Mouse (Mus musculus) kidney, postnatal 4 days (tissue): ENCODE measurements around the gene Ccdc82.

Source experiments
- DNase-seq, 2 experiments: peaks; one replicate each; pipeline ENCODE4 v3.0.0; 2021; ENCODE audit warnings: mixed read lengths in 2 of 2

Ccdc82 gene

DNA sequence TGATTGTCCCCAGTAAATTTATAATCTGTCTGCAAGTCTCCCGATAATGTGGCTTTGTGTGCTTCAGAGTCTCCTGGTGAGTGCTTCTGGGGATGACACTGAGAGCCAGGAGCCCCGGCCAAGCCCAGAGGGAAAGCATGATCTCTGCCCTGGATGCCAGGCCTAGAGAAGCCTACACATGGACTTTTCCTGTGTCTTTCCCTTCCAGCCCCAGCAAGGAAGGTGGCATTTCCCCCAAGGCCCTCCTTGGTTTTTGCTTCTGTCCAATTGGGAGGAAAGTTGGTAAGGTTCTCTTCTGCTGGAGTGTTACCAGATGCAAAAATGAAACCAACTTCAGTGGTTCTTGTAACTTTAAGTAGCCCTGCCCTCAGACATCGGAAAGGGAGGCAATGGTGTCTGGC is 53.3 kb downstream of the Ccdc82 start:
- DNase-seq = peak in 1 of 2 experiments; percentile 30

DNA sequence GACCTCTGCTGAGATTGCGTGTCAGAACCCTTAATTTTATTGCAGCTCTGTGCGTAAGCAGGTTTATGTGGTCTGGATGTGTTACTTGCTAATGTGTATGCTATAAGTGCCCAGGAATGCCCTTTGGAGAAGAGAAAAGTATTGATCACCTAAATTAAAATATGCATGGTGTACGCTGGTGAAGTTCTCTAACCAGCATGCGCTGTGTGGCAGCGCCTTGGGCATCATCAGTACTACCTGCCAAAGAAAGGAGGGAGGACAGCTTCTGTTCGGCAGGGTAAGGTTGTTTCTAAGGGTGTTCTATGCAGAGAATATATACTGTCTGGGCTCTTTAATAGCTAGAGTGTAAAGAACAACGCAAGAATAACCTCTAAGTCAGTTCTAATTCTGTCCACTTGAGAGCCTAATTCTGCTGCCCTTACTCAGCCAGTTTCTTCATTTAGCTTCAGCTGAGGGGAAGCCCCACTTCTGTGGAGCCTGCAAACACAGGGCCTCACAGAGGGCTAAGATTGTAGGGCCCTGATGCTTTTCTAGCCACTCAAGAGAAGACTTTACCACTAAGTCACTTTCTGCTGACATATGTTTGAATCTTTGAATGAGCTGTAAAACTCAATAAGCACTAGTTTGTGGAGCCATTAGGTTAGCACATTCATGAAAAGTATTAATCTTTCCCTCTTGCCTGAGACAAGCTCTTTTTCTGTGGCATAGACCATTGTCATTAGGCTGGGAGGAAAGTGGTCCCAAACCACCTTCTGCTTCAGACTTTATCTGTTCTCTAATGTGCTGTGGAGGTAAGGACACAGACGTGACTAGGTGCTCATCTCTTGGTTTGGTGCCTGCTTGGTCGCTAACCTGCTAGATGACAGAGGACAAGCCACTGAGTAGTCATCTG is 54.4 kb downstream of the Ccdc82 start:
- no peak for DNase-seq

DNA sequence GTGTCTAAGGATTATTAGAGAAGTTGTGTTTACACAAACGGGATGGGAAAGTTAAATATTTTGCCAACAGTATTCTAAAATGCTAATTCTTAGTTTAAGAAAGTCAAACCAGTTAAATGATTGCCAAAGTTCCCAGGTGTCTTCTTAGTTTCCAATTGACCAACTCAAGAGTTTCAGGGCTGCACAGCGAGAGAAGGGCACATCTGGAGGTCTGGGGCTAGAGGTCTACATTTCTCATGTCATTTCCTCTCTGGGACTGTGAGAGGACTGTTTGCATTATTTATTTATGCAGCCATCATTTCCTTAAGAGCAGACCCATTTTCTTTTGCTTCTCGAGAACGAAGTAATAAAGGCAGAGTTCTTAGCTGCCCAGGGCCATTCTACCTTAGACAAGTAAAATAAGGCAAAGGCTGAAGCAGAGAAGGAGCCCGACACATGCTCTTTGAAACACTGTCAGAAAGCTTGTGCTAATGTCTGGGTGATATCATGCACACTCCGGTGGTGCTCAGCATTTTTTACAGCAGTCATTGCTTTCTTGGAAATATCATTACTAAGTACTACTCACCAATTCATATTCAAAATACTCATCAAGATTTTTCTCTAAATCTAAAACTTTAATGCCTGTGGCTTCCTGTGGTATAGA is 55.5 kb downstream of the Ccdc82 start:
- DNase-seq = no peak

DNA sequence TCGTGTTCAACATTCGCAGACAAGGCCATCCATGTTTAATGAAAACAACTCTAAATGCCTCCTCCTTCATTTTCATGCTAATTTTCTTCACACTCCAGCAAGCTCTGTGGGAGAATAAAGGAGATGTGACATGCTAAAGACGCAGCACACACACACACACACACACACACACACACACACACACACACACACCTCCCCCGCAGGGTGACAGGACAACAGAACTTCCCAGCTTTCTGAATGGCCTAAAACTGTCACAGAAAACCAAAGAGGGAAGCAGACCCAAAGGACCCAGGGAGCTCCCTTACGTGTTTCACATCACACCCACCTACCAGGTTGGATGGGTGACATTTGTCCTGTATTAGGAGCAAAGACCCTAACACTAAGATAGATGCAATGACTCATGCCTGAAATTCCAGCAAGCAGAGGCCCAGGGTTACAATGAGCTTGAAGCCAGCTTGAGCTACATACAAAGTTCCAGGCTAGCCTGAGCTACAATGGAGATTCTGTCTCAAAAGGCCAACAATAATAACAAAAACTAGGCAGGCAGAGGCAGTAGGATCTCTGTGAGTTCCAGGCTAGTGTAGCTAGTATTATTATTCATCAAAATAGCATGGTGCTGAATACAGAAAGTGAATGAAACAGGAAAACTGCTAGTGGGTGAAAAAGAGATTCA is 56.5 kb downstream of the Ccdc82 start:
- DNase-seq = peak in 1 of 2 experiments; percentile 49

DNA sequence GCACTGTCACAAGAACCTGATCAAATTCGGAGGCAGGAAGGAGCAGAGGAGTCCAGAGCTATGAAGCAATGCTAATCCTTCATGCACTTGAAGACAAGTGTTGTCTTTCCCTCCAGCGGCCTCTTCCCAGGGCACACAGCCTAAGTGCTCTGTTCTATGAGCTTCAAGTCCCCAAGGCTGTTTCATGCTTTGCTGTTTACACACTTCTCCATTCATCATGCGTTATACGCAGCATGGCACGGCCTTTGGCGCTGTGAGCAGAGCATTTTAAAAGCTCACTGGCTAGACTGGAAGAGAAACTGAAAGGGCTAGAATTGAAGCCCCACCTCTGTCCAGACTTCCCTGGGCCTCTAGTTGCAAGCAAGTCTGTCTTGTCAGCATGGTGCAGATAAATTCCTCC is 57.2 kb downstream of the Ccdc82 start:
- DNase-seq = peak in 1 of 2 experiments; percentile 37

DNA sequence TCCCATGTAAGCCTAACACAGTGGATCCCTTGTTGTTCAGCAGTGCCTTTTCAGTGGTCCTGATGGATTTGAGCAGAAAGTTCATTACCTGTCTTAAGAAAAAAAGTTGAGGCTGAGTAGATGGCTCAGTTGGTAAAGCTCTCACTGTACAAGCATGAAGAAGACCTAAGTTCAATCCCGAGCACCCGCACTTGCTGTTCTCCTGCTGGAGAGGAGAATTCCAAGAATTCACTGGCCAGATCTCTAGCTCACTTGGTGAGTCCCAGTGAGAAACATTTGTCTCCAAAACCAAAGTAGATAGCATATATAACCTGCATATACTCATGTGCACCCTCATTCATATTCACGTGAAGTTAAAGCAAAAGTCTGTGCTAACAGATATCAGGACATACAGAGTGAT is 59.7 kb downstream of the Ccdc82 start:
- no peak for DNase-seq

DNA sequence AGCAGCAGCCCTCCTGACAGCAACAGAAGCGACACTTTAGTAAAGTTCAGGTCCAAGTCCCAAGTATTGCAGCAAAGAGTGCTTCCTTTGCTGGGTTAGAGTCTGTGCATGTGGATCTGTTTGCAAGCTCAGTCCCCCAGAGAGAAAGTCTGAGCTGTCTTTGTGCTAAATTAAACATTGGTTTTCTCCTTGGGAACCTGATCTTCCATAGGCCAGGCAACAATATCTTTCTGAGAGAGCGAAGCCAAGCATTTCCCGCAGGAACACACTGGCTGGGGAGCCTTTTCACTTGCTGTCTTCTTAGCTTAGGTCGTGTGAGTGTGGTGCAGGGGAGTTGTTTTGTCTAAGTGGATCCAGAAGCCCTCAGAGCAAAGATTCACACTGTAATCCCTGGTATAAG is 60.5 kb downstream of the Ccdc82 start:
- DNase-seq = no peak

DNA sequence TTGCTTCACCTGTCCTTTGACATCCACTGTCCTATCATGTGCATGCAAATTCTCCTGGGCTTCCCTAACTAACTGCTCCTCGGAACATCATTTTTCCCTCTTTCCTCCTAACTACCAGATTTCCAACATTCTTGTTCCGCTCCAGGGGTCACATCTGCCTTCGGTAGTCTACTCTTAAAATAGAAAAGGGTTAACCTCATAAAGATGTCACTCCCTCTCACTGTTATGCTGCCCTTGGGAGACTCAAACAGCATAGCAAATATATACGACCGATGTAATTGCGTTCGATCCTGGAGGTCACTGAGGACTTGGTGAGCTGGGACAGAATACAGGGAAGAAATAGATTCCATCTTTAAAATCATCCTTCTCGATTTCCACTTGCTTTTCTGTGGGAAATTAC is 62.0 kb downstream of the Ccdc82 start:
- DNase-seq = no peak

DNA sequence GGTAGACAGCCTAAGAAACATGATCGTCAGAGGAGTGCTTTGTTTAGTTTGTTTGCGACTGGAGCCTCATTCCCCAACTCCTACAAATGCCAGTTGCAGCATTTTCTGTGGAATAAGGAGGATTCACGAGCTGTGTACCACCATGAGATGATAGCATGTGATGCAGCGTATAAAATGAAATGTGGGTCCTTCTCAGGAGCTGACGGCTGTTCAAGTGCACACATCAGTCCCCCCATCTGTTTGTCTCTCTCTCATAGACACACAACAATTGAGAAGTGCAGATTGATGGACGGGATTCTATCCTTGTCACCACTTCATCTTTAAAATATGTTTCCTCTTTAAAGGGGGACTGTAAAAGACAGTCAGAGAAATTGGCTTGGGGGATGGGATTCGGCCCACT is 63.1 kb downstream of the Ccdc82 start:
- no peak for DNase-seq

DNA sequence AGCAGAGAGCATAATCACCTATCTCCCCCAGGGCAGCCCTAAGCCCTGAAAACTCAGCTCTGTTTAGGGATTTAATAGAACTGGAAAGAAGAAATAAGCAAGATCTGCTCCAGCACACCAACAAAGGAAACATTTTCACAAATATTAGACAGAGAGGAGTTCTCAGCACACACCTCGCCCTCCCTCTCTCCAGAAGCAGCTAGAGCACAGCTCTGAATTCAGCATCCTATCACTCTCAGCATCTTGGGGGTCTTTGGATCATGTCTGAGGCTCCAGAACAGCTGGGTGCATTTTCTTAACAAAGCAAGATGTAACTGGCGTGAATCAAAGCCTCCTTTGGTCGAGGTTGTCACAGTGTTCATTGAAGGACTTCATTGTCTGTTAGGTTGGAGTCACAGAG is 63.5 kb downstream of the Ccdc82 start:
- no peak for DNase-seq

DNA sequence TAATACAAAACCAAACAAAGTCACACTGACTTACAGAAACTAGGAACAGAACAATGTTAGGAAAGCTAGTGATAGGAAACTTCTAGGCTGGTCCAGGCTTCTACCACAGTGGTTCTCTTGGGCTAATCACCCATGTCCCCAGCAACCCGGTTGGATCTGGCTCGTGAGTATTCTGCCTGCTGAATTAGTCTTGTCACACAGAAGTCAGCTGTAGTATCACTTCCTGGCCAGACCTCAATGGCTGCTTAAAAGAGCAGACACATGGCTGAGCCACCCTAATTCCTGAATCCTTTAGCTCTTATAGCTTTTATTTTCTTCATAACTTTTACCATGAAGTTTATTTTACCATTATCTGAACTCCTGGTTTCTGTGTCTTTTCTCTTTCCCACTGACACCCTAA is 64.3 kb downstream of the Ccdc82 start:
- DNase-seq = no peak

DNA sequence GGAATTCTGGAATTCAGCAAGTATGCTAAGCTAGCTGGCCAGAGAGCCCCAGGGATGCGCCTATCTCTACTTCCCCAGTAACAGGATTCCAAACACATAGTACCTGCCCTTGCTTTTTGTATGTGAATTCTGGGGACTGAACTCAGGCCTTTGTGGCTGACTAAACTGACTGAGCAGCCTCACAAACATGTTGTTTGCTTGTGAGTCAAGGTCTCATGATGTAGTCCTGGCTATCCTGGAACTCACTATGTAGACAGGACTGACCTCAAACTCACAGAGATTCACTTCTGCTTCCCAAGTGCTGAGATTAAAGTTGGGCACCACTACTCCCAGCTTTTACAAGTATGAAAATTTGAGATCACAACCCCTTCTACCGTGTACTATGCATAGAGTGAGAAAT is 67.2 kb downstream of the Ccdc82 start:
- no peak for DNase-seq

DNA sequence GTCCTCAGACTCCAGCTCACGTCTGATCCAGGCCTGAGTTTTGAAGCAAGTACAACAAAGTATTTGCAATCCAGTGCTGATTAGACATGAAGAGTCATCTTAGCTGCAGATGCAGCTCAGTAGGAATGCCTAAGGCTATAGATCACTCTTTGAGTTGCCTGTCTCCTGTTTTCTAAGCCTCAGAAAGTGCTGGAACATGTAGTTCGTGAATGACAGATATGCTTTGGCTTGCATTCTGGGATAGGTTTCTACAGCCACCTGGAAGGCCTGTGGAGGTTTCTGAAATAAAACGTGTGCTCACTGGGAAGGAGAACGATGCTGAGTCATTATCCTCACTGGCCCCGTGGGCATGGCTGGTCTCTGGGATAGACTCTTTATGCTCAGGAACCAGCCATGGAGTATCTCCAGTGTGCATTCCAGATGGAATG is 67.8 kb downstream of the Ccdc82 start:
- no peak for DNase-seq

DNA sequence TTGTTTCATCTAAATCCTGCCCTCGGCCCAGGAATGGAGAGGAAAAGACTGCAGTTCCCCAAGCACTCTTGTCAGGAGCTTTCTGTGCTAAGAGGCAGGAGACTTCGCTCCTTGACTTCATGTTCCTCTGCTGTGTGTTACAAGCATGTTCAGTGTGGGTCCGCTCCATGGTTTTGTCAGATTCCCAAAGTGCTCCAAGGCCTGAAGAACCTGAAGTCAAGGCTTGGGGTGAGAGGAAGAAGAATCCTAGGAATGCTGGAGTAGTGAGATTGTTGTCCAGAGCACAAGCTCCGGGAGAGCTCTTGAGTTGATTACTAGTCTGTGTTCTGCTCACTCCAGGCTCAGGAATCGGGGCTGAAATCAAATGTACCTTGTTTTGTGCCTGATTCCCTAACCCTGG is 68.6 kb downstream of the Ccdc82 start:
- DNase-seq = no peak

DNA sequence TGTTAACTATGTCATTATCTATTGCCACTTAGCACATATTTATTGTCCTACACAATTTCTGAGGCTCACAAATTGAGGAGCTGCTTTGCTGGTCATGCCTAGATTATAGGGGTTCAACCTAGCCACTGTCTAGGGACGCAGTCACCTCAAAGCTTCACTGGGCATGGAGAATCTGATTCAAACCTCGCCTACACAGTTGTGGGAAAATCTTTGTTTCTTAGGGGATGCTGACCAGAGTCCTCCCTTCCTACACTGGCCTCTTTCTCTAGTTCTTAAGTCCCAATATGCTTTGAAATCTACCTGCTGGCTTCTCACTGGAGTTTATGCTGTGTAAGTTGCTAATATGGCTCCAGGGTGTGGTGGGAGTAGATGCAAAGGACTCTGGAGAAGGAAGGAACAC is 72.8 kb downstream of the Ccdc82 start:
- no peak for DNase-seq

DNA sequence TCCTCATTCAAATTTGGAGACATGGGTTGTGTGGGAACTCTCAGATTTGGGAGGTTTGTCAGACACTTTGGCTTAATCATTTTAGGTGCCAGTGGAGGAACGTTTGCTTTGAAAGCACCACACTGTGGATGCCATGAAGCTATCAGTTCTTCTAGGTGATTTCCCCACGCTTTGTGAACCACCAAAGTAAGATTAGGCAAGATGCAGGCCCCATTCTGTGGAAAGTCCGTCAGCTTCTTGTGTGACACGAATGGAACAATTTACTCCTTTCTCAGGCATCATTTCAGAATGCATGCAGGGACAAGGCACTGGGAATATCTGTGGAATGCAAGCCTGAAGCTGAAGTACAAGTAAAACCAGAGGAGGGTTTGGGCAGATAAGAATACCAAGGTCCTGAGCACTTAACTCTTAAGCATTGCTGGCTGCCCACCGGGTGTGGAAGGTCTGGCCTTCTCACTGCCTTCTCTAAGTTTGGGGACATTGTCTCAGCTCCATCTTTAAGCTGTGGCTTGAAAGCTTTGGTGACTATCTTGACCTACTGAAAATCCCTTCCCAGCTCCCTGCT is 74.1 kb downstream of the Ccdc82 start:
- no peak for DNase-seq

DNA sequence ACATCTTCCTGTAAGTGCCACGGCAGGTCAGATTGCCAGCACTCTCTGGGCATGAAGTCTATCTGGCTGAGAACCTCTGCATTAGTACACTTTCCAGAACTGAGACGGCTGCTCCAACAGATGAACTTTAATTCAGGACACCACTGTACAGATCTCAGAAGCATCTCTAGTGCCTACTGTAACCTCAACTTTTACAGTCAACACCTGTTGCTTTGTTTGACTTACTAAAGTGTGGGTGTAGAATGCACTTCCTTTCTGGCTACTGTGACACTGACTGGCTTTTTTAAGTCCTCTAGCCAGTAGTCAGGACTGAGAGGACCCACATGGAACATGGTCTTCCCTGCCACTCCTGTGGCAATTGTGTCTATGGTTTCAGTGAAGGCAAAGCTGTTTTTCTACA is 76.3 kb downstream of the Ccdc82 start:
- no peak for DNase-seq

DNA sequence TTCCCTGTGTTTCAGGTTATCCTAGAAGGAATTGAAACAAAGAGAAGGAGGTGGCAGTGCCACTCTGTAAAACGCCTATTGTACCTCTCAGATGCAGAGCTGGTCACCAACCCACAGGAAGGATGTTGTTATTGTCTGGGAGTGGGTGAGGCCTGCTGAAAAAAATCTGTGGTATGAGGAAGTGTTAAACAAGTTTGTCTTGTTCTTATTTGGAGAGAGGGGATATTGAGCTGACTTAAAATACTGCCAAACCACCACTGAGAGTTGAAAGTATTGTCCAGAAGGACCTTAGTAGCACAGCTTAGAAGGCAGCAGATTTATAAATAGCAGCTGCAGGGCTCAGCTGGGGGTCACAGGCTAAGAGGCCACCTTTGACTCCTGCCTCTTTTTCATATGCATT is 76.9 kb downstream of the Ccdc82 start:
- DNase-seq = peak; percentile 40 to 43
